Mouse (Mus musculus) neural tube, embryonic 12.5 days (tissue): ENCODE results near the gene Hist1h4c. TPM values are rescaled to one million over a fixed set of nuclear protein-coding genes. Genes with fewer than 3 reads are reported as not detected.

Experiments used
- microRNA-seq: library from miRNA; unstranded; fragments of <30 nt; microRNA quantifications from one replicate; pipeline ENCODE4, GENCODE M21; 2017
- polyA plus RNA-seq: library from polyadenylated mRNA; unstranded; fragments of >200 nt; fragmentation: Nextera tagmentation; extraction: Ambion mirVana; gene quantifications from 2 replicates; pipeline ENCODE4 v1.2.1, GENCODE M21; 2016

The Hist1h4c gene
- polyA plus RNA-seq, 1 experiment from 2014 or later: 5.1 TPM

Small RNA genes within 50 kb of the gene (microRNA-seq; reads per million reads assigned to microRNA genes)
- gene Gm44314 (not detected), gene Gm44350 (not detected)

Other genes with a start within 250 kb of the Hist1h4c start
- gene Btn1a1, start 232.6 kb downstream of the Hist1h4c start, polyA plus RNA-seq: not detected in 2 replicates
- 0.23 and 0.31 TPM in 2 replicates for gene Btn2a2, start 209.6 kb downstream of the Hist1h4c start, polyA plus RNA-seq
- gene Hist1h4h, start 167.4 kb downstream of the Hist1h4c start, polyA plus RNA-seq: 4.6 and 6.6 TPM in 2 replicates
- 2.7 and 5.6 TPM in 2 replicates for gene Hist1h2af, start 164.5 kb downstream of the Hist1h4c start, polyA plus RNA-seq
- gene Hist1h3g, start 163.0 kb downstream of the Hist1h4c start, polyA plus RNA-seq: 3.0 and 5.4 TPM in 2 replicates
- 0.63 TPM in 2 replicates for gene Hist1h2bh, start 155.1 kb downstream of the Hist1h4c start, polyA plus RNA-seq
- gene Hist1h3f, start 154.4 kb downstream of the Hist1h4c start, polyA plus RNA-seq: 0.60 and 0.63 TPM in 2 replicates
- 0.79 and 1.00 TPM in 2 replicates for gene Hist1h4f, start 146.8 kb downstream of the Hist1h4c start, polyA plus RNA-seq
- gene Hist1h1d, start 145.2 kb downstream of the Hist1h4c start, polyA plus RNA-seq: 0.30 and 0.37 TPM in 2 replicates
- gene Hist1h3e, start 136.1 kb downstream of the Hist1h4c start, polyA plus RNA-seq: 5.1 and 7.4 TPM in 2 replicates
- 52.5 and 96.7 TPM in 2 replicates for gene Hist1h2ae, start 127.2 kb downstream of the Hist1h4c start, polyA plus RNA-seq
- gene Hist1h2bg, start 127.1 kb downstream of the Hist1h4c start, polyA plus RNA-seq: 8.8 and 11.8 TPM in 2 replicates
- gene Hist1h2bf, start 124.3 kb downstream of the Hist1h4c start, polyA plus RNA-seq: 3.4 and 6.6 TPM in 2 replicates
- 0.86 and 2.8 TPM in 2 replicates for gene Hist1h2ad, start 124.1 kb downstream of the Hist1h4c start, polyA plus RNA-seq
- gene Hist1h3d, start 122.7 kb downstream of the Hist1h4c start, polyA plus RNA-seq: 3.8 and 4.9 TPM in 2 replicates
- gene Hist1h4d, start 116.9 kb downstream of the Hist1h4c start, polyA plus RNA-seq: 65.8 and 97.5 TPM in 2 replicates
- gene Hist1h2be, start 77.3 kb downstream of the Hist1h4c start, polyA plus RNA-seq: 1.9 and 2.1 TPM in 2 replicates
- gene Hist1h1e, start 75.9 kb downstream of the Hist1h4c start, polyA plus RNA-seq: 12.8 and 20.3 TPM in 2 replicates
- gene Hist1h2ac, start 14.5 kb downstream of the Hist1h4c start, polyA plus RNA-seq: 0.66 and 0.74 TPM in 2 replicates
- 28.0 and 29.4 TPM in 2 replicates for gene Hist1h2bc, start 14.3 kb downstream of the Hist1h4c start, polyA plus RNA-seq
- gene Hist1h1t, start 2.6 kb downstream of the Hist1h4c start, polyA plus RNA-seq: 0.23 TPM in 1 of 2 replicates, not detected in the other
- 3.9 TPM in 2 replicates for gene Hfe, start 12.4 kb upstream of the Hist1h4c start, polyA plus RNA-seq
- 13.3 and 13.6 TPM in 2 replicates for gene Hist1h1c, start 40.4 kb upstream of the Hist1h4c start, polyA plus RNA-seq
- gene Hist1h3c, start 47.1 kb upstream of the Hist1h4c start, polyA plus RNA-seq: 6.8 and 7.4 TPM in 2 replicates
- gene Hist1h2bb, start 48.3 kb upstream of the Hist1h4c start, polyA plus RNA-seq: 1.3 and 1.7 TPM in 2 replicates
- 28.5 and 44.2 TPM in 2 replicates for gene Hist1h2ab, start 52.7 kb upstream of the Hist1h4c start, polyA plus RNA-seq
- 5.8 and 10.0 TPM in 2 replicates for gene Hist1h3b, start 53.8 kb upstream of the Hist1h4c start, polyA plus RNA-seq
- gene Hist1h4b, start 58.6 kb upstream of the Hist1h4c start, polyA plus RNA-seq: 4.5 and 6.1 TPM in 2 replicates
- 1.0 TPM in 1 of 2 replicates, not detected in the other for gene Hist1h4a, start 62.8 kb upstream of the Hist1h4c start, polyA plus RNA-seq
- gene Hist1h3a, start 63.9 kb upstream of the Hist1h4c start, polyA plus RNA-seq: 3.5 and 3.6 TPM in 2 replicates
- 1.5 and 3.0 TPM in 2 replicates for gene Hist1h1a, start 65.2 kb upstream of the Hist1h4c start, polyA plus RNA-seq
- gene Trim38, start 71.5 kb upstream of the Hist1h4c start, polyA plus RNA-seq: not detected in 2 replicates
- gene Slc17a2, start 108.5 kb upstream of the Hist1h4c start, polyA plus RNA-seq: not detected in 2 replicates
- gene Slc17a3, start 141.0 kb upstream of the Hist1h4c start, polyA plus RNA-seq: 0.18 TPM in 1 of 2 replicates, not detected in the other
- gene Slc17a1, start 169.3 kb upstream of the Hist1h4c start, polyA plus RNA-seq: not detected in 2 replicates
- 0.14 and 0.37 TPM in 2 replicates for gene Slc17a4, start 216.6 kb upstream of the Hist1h4c start, polyA plus RNA-seq
- not detected in 2 replicates for gene Hist1h2ba, start 235.7 kb upstream of the Hist1h4c start, polyA plus RNA-seq
- gene Hist1h2aa, start 236.0 kb upstream of the Hist1h4c start, polyA plus RNA-seq: not detected in 2 replicates